Mouse (Mus musculus) limb, embryonic 14.5 days (tissue): ENCODE measurements around the gene Dmpk. TPM values are rescaled to one million over a fixed set of nuclear protein-coding genes. Genes with fewer than 3 reads are reported as not detected.
A peak's percentile ranks its signal among the peaks of the same experiment; 100 is the strongest.

Experiments
- ATAC-seq: fragments of 200-750 bp; cut with Nextera tagmentation; 2 replicates; pipeline ENCODE4 v1.8.0; 2017; ENCODE audit warnings: low read depth, moderate number of reproducible peaks, moderate TSS enrichment; ENCODE audit not compliant: low FRiP score
- DNase-seq: peaks from one replicate; pipeline ENCODE4 v3.0.0-alpha.2; 2015; ENCODE audit warnings: low spot score
- H3K27ac ChIP-seq: fragments of 300-500 bp; sonication (generic); replicated peaks from 2 replicates; pipeline ENCODE4 v1.5.1; 2014; ENCODE audit warnings: low read depth, mild to moderate bottlenecking, low read length, moderate library complexity, mixed read lengths
- H3K27me3 ChIP-seq: fragments of 300-500 bp; sonication (generic); 2 replicates; pipeline ENCODE4 v1.6.1; 2014; ENCODE audit warnings: low read length, mixed read lengths; ENCODE audit not compliant: control insufficient read depth, insufficient read depth
- H3K36me3 ChIP-seq: fragments of 300-500 bp; sonication (generic); 2 replicates; pipeline ENCODE4 v1.6.1; 2014; ENCODE audit warnings: mild to moderate bottlenecking, low read length, moderate library complexity, mixed read lengths; ENCODE audit not compliant: control insufficient read depth, insufficient read depth
- H3K4me1 ChIP-seq: fragments of 300-500 bp; sonication (generic); 2 replicates; pipeline ENCODE4 v1.6.1; 2014; ENCODE audit warnings: antibody characterized with exemption, low read length, mixed read lengths; ENCODE audit not compliant: control insufficient read depth, insufficient read depth
- H3K4me2 ChIP-seq: fragments of 300-500 bp; sonication (generic); replicated peaks from 2 replicates; pipeline ENCODE4 v1.6.1; 2014; ENCODE audit warnings: low read depth, mild to moderate bottlenecking, low read length, moderate library complexity; ENCODE audit not compliant: severe bottlenecking
- H3K4me3 ChIP-seq: fragments of 300-500 bp; sonication (generic); replicated peaks from 2 replicates; pipeline ENCODE4 v1.5.1; 2014; ENCODE audit warnings: low read length
- H3K9ac ChIP-seq: fragments of 300-500 bp; sonication (generic); 2 replicates; pipeline ENCODE4 v1.6.1; 2014; ENCODE audit warnings: mild to moderate bottlenecking, low read depth, low read length, moderate library complexity; ENCODE audit not compliant: severe bottlenecking
- H3K9me3 ChIP-seq: fragments of 300-500 bp; sonication (generic); 2 replicates; pipeline ENCODE4 v1.6.1; 2016; ENCODE audit warnings: low read length; ENCODE audit not compliant: control insufficient read depth
- POLR2A ChIP-seq: fragments of 200-500 bp; IDR thresholded peaks from 2 replicates; pipeline ENCODE4 v1.8.0; 2012; ENCODE audit warnings: inconsistent platforms, mild to moderate bottlenecking, moderate library complexity, borderline replicate concordance; ENCODE audit not compliant: insufficient read depth, insufficient read length; ENCODE audit errors: extremely low read depth
- WGBS: fragments of 180-500 bp; shearing (Covaris S2); extraction: QIAGEN DNeasy Blood & Tissue Kit; methylation state at CpG from one replicate; pipeline ENCODE4 v1.1.7; 2014; 5-methylcytosine and 5-hydroxymethylcytosine counted together
- polyA plus RNA-seq, 2 experiments: library from polyadenylated mRNA; depleted of rRNA in 1 of 2; stranded (reverse) in 1 of 2; unstranded in 1 of 2; fragments of >200 nt; fragmentation: Nextera tagmentation in 1 of 2; extraction: Ambion mirVana in 1 of 2; gene quantifications; 2 replicates each; pipeline versions ENCODE4 v1.2.1 to v1.2.3; 2012 to 2014

Gene Dmpk
- polyA plus RNA-seq, 2 experiments = 37.1 to 143 TPM

GRCm38 (mm10) chr7:19082171-19082570, 1.5 kb upstream of the Dmpk start:
- H3K9ac ChIP-seq = no peak overlapping the region
- no peaks in the 10 kb centered on the region for H3K27me3 ChIP-seq
- no peak overlapping the region for H3K4me3 ChIP-seq
- no peak for TF ChIP-seq POLR2A
- peaks cover 32% of the 10 kb centered on the region for H3K4me1 ChIP-seq
- 84% methylated on average over 4 of the region's 4 CpGs for WGBS
- ATAC-seq (no peak), DNase-seq (no peak)
- H3K27ac ChIP-seq = no peak overlapping the region
- H3K36me3 ChIP-seq = peaks cover 61% of the 10 kb centered on the region
- no peak overlapping the region for H3K4me2 ChIP-seq
- H3K9me3 ChIP-seq = no peaks in the 10 kb centered on the region

- H3K4me3 ChIP-seq = no peak overlapping the region
- DNase-seq = no peak
- peaks cover 69% of the 10 kb centered on the region for H3K36me3 ChIP-seq
- no peak for TF ChIP-seq POLR2A
- 55% methylated on average over 5 of the region's 6 CpGs for WGBS
- H3K9ac ChIP-seq = peak overlapping the region; percentile 12; the same call in 1 of the 2 replicates
- no peaks in the 10 kb centered on the region for H3K27me3 ChIP-seq
- no peaks in the 10 kb centered on the region for H3K9me3 ChIP-seq
- peaks cover 26% of the 10 kb centered on the region for H3K4me1 ChIP-seq
- peak overlapping the region; percentile 27 for H3K4me2 ChIP-seq
- ATAC-seq = no peak
- H3K27ac ChIP-seq = 0 out of 2 replicates have a peak overlapping the region, but pooled peaks have one; percentile 5
Observed at GRCm38 (mm10) chr7:19083096-19083495, 553 bp upstream of the Dmpk start.

DNA sequence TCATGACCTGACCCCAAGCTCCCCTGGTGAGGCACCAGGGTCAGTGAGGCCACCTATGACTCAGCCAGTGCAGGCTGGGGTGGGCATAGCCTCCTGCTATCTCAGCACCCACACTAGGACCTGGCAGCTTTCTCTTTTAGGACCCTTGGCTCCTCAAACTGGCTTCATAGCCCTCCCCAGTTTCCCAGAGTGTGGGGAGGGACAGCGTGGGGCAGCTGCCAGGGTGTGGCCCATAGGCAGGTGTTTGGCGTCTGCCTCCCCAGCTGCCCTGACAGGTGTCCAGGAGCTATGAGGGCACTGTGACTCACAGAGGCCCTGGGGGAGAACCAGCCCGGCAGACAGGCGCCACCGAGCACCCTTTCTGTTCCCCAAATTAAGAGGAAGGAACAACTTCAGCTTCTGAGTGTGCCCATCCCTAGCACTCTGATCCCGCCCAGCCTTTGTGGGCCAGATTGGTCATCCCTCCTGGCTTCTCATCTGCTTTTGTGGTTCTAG, 675 bp downstream of the Dmpk start:
- TF ChIP-seq POLR2A = no peak
- Histone ChIP-seq H3K9ac (peak overlapping the region; percentile 34; the same call in 1 of the 2 replicates), H3K4me2 (peak overlapping the region; percentile 27), H3K36me3 (peaks cover 63% of the 10 kb centered on the region), H3K27ac (no peak overlapping the region; the same call in 1 of the 2 replicates), H3K27me3 (no peaks in the 10 kb centered on the region), H3K4me3 (peak overlapping the region; percentile 19), H3K9me3 (no peaks in the 10 kb centered on the region), H3K4me1 (peaks cover 26% of the 10 kb centered on the region)
- DNase-seq = no peak
- 57% methylated on average over 6 of the region's 6 CpGs for WGBS
- peak; percentile 17 for ATAC-seq

GRCm38 (mm10) chr7:19084921-19085473, 1.3 kb downstream of the Dmpk start:
- ATAC-seq (no peak), DNase-seq (no peak)
- peaks cover 57% of the 10 kb centered on the region for H3K36me3 ChIP-seq
- H3K4me2 ChIP-seq = peak overlapping the region; percentile 27; the same call in 1 of the 2 replicates
- no peak for TF ChIP-seq POLR2A
- no peaks in the 10 kb centered on the region for H3K27me3 ChIP-seq
- no peak overlapping the region for H3K27ac ChIP-seq
- peak overlapping the region; percentile 34 for H3K9ac ChIP-seq
- peak overlapping the region; percentile 0; the same call in 1 of the 2 replicates for H3K4me3 ChIP-seq
- no peaks in the 10 kb centered on the region for H3K9me3 ChIP-seq
- H3K4me1 ChIP-seq = peaks cover 26% of the 10 kb centered on the region
- WGBS = 25% methylated on average over 9 of the region's 9 CpGs

GRCm38 (mm10) chr7:19085495-19085894, 1.8 kb downstream of the Dmpk start:
- H3K4me3 ChIP-seq = peak overlapping the region; percentile 0; the same call in 1 of the 2 replicates
- H3K27ac ChIP-seq = no peak overlapping the region
- 9% methylated on average over 6 of the region's 6 CpGs for WGBS
- H3K4me1 ChIP-seq = peaks cover 26% of the 10 kb centered on the region
- no peak for TF ChIP-seq POLR2A
- no peaks in the 10 kb centered on the region for H3K9me3 ChIP-seq
- peak overlapping the region; percentile 27 for H3K4me2 ChIP-seq
- no peaks in the 10 kb centered on the region for H3K27me3 ChIP-seq
- H3K9ac ChIP-seq = peak overlapping the region; percentile 34; the same call in 1 of the 2 replicates
- DNase-seq (no peak), ATAC-seq (no peak)
- peaks cover 57% of the 10 kb centered on the region for H3K36me3 ChIP-seq

DNA sequence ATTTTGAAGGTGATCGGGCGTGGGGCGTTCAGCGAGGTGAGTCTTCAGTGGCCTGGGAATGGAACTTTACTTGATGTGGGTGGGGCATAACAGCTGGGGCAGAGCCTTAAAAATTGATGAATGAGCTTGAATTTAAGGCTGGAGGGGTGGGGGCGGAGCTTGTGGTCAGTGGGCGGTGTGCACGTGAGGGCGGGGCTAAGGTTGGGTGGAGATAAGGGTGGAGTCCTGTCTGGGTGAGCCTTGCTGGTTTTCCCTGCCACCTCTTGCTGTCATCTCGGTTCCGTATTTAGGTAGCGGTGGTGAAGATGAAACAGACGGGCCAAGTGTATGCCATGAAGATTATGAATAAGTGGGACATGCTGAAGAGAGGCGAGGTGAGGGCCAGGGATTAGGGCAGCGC, 2.4 kb downstream of the Dmpk start:
- peaks cover 57% of the 10 kb centered on the region for H3K36me3 ChIP-seq
- H3K4me3 ChIP-seq = no peak overlapping the region
- no peaks in the 10 kb centered on the region for H3K9me3 ChIP-seq
- H3K4me2 ChIP-seq = peak overlapping the region; percentile 27
- H3K27ac ChIP-seq = no peak overlapping the region
- no peak for TF ChIP-seq POLR2A
- peak; percentile 35 for DNase-seq
- H3K9ac ChIP-seq = peak overlapping the region; percentile 34; the same call in 1 of the 2 replicates
- H3K27me3 ChIP-seq = no peaks in the 10 kb centered on the region
- peak; percentile 5; the same call in 1 of the 2 replicates for ATAC-seq
- peaks cover 26% of the 10 kb centered on the region for H3K4me1 ChIP-seq
- WGBS = 12% methylated on average over 14 of the region's 14 CpGs
